Mouse (Mus musculus): ENCODE data around the gene Pabpn1l.

GRCm38 (mm10) chr8:122669370-122669769 lies 46.8 kb upstream of the Pabpn1l start:
- TF ChIP-seq CTCF (IDR thresholded peaks at IDR 0.05; ENCODE audit: borderline replicate concordance, insufficient read depth, low read length) (no peak), POLR2A (IDR thresholded peaks at IDR 0.05; ENCODE audit: low read depth, low read length) (no peak)
